Mouse (Mus musculus) ovary, adult 2 months (tissue): ENCODE data around the gene Epor. TPM values are rescaled to one million over a fixed set of nuclear protein-coding genes. Genes with fewer than 3 reads are reported as not detected.

ENCODE experiments used
- polyA plus RNA-seq: library from polyadenylated mRNA; depleted of rRNA; stranded (reverse); fragments of >200 nt; gene quantifications from 2 replicates; pipeline ENCODE4 v1.2.3, GENCODE M21; 2012; rRNA removed

Gene Epor
- 3.1 and 3.4 TPM in 2 replicates for polyA plus RNA-seq

GRCm38 (mm10) chr9:21963417-21963816 lies at the start of gene Epor:
Epor (minus strand) TSS chr9:21963506.

GRCm38 (mm10) chr9:22002194-22003162 lies 39.2 kb upstream of the Epor start, which contains the start of the genes Ccdc151 and Prkcsh:
Ccdc151 (minus strand) TSS chr9:22002634.
Prkcsh (plus strand) TSS chr9:22002806.

GRCm38 (mm10) chr9:21989230-21990110 lies 26.2 kb upstream of the Epor start, which contains the start of gene Rgl3:
Rgl3 (minus strand) TSS chr9:21989446.

GRCm38 (mm10) chr9:21955570-21956281 lies 7.6 kb downstream of the Epor start, which contains the start of gene Swsap1:
Swsap1 (plus strand) TSS chr9:21955755.

GRCm38 (mm10) chr9:21936692-21937570 lies 26.4 kb downstream of the Epor start, which contains the start of gene Plppr2:
Plppr2 (plus strand) TSS chr9:21937033.

GRCm38 (mm10) chr9:21927208-21927753 lies 36.0 kb downstream of the Epor start, which contains the start of the genes Ccdc159 and Tmem205:
Ccdc159 (plus strand) TSS chr9:21927471.
Tmem205 (minus strand) TSS chr9:21927556.

GRCm38 (mm10) chr9:21918035-21918592 lies 45.2 kb downstream of the Epor start, which contains the start of gene Rab3d:
Rab3d (minus strand) TSS chr9:21918192.

Other genes starting within 250 kb of the Epor start
- gene Ldlr, start 240.0 kb downstream of the Epor start, polyA plus RNA-seq, result 70.7 and 74.7 TPM in 2 replicates
- 26.6 and 31.0 TPM in 2 replicates for gene Spc24, start 203.2 kb downstream of the Epor start, polyA plus RNA-seq
- 148 and 186 TPM in 2 replicates for gene Kank2, start 164.8 kb downstream of the Epor start, polyA plus RNA-seq
- 25.8 and 30.4 TPM in 2 replicates for gene Angptl8, start 128.0 kb downstream of the Epor start, polyA plus RNA-seq
- 151 and 170 TPM in 2 replicates for gene Dock6, start 110.9 kb downstream of the Epor start, polyA plus RNA-seq
- gene Rab3d, start 45.3 kb downstream of the Epor start, polyA plus RNA-seq, result 49.3 and 63.0 TPM in 2 replicates
- gene Ccdc159, start 36.0 kb downstream of the Epor start, polyA plus RNA-seq, result 8.4 and 9.9 TPM in 2 replicates
- gene Tmem205, start 36.0 kb downstream of the Epor start, polyA plus RNA-seq, result 179 and 191 TPM in 2 replicates
- 48.0 and 52.6 TPM in 2 replicates for gene Plppr2, start 26.5 kb downstream of the Epor start, polyA plus RNA-seq
- gene Swsap1, start 7.8 kb downstream of the Epor start, polyA plus RNA-seq, result 7.1 and 11.2 TPM in 2 replicates
- 40.1 and 43.7 TPM in 2 replicates for gene Rgl3, start 25.9 kb upstream of the Epor start, polyA plus RNA-seq
- 3.5 and 4.3 TPM in 2 replicates for gene Ccdc151, start 39.1 kb upstream of the Epor start, polyA plus RNA-seq
- gene Prkcsh, start 39.3 kb upstream of the Epor start, polyA plus RNA-seq, result 129 and 142 TPM in 2 replicates
- 0.69 and 1.1 TPM in 2 replicates for gene Elavl3, start 88.5 kb upstream of the Epor start, polyA plus RNA-seq
- gene Gm49318, start 107.8 kb upstream of the Epor start, polyA plus RNA-seq, result not detected in 2 replicates
- 42.8 and 46.1 TPM in 2 replicates for gene Zfp653, start 107.9 kb upstream of the Epor start, polyA plus RNA-seq
- 40.6 and 44.4 TPM in 2 replicates for gene Ecsit, start 121.9 kb upstream of the Epor start, polyA plus RNA-seq
- 358 and 427 TPM in 2 replicates for gene Cnn1, start 135.7 kb upstream of the Epor start, polyA plus RNA-seq
- gene Elof1, start 153.7 kb upstream of the Epor start, polyA plus RNA-seq, result 254 and 278 TPM in 2 replicates
- 54.9 TPM in 2 replicates for gene Acp5, start 172.2 kb upstream of the Epor start, polyA plus RNA-seq
- 74.7 and 102 TPM in 2 replicates for gene Pigyl, start 193.3 kb upstream of the Epor start, polyA plus RNA-seq
- 0.05 and 0.09 TPM in 2 replicates for gene Zfp872, start 224.6 kb upstream of the Epor start, polyA plus RNA-seq